Mouse (Mus musculus) WW6 (cell line): ENCODE data around the gene Kctd3.

ENCODE experiments used
- DNase-seq: peaks from one replicate; pipeline ENCODE4 v3.0.0-alpha.2; 2013; ENCODE audit warnings: low read depth, low spot score

Gene Kctd3

GRCm38 (mm10) chr1:189010671-189011070, 3.0 kb upstream of the Kctd3 start:
- DNase-seq, result no peak

GRCm38 (mm10) chr1:189007980-189008324, 311 bp upstream of the Kctd3 start:
- DNase-seq, result no peak

- no peak for DNase-seq
Measured at GRCm38 (mm10) chr1:189006826-189007225, 815 bp downstream of the Kctd3 start.

GRCm38 (mm10) chr1:189006267-189006666, 1.4 kb downstream of the Kctd3 start:
- no peak for DNase-seq

GRCm38 (mm10) chr1:189004774-189005173, 2.9 kb downstream of the Kctd3 start:
- no peak for DNase-seq

GRCm38 (mm10) chr1:189001815-189002214, 5.8 kb downstream of the Kctd3 start:
- no peak for DNase-seq

- DNase-seq, result no peak
Measured at GRCm38 (mm10) chr1:188999981-189000380, 7.7 kb downstream of the Kctd3 start.

- no peak for DNase-seq
Measured at GRCm38 (mm10) chr1:188997921-188998320, 9.7 kb downstream of the Kctd3 start.

- DNase-seq, result no peak
Measured at GRCm38 (mm10) chr1:188993218-188993617, 14.4 kb downstream of the Kctd3 start.

- peak; percentile 47 for DNase-seq
Measured at GRCm38 (mm10) chr1:188980050-188980449, 27.6 kb downstream of the Kctd3 start.

- no peak for DNase-seq
Measured at GRCm38 (mm10) chr1:188973926-188974325, 33.7 kb downstream of the Kctd3 start.

GRCm38 (mm10) chr1:188973078-188973477, 34.6 kb downstream of the Kctd3 start:
- no peak for DNase-seq

GRCm38 (mm10) chr1:188952501-188952900, 55.1 kb downstream of the Kctd3 start:
- no peak for DNase-seq

GRCm38 (mm10) chr1:188951091-188951490, 56.5 kb downstream of the Kctd3 start:
- no peak for DNase-seq

- no peak for DNase-seq
Measured at GRCm38 (mm10) chr1:188948276-188948675, 59.4 kb downstream of the Kctd3 start.

GRCm38 (mm10) chr1:188947794-188948193, 59.8 kb downstream of the Kctd3 start:
- peak; percentile 22 for DNase-seq

- no peak for DNase-seq
Measured at GRCm38 (mm10) chr1:188946849-188947248, 60.8 kb downstream of the Kctd3 start.

- DNase-seq, result no peak
Measured at GRCm38 (mm10) chr1:188945326-188945725, 62.3 kb downstream of the Kctd3 start.

GRCm38 (mm10) chr1:188937246-188937780, 70.3 kb downstream of the Kctd3 start:
- DNase-seq, result no peak
